Mouse (Mus musculus) bone marrow, adult 2 months (tissue): ENCODE data around the gene Col4a2.

Source experiments
- CTCF ChIP-seq: fragments of 200-500 bp; IDR thresholded peaks from 2 replicates; pipeline ENCODE4 v1.5.1; 2011; ENCODE audit warnings: low read length, control low read depth; ENCODE audit not compliant: control insufficient read depth, insufficient read depth
- POLR2A ChIP-seq: fragments of 200-500 bp; IDR thresholded peaks from 2 replicates; pipeline ENCODE4 v1.6.1; 2011; ENCODE audit warnings: low read depth, mild to moderate bottlenecking, control low read depth, low read length, borderline replicate concordance; ENCODE audit not compliant: control insufficient read depth

DNA sequence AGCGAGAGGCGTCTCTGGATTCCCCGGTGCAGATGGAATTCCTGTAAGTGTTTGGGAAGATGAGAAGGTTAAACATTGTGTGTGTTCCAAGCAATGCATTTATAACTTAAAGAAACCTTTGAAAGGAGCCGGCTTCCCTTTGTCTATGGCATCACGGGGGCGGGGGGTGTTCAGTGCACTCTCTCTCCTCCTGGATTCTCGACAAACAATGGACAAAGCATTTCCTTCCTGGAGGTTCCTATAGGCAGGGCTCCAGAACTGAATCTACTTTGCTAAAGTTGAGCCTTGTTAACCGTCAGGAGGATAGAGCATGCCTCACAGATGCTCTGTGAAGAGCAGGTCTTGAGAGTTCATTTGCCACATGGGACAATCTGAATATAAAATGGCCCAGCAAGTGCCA, 87.1 kb downstream of the Col4a2 start:
- TF ChIP-seq CTCF (no peak), POLR2A (no peak)
